Mouse (Mus musculus): ENCODE data around the gene Gm17535.
"Not testable (repeated sequence)": the region's sequence is repeated elsewhere in the genome, so short reads cannot be mapped to it uniquely, and the experiment has no call there.

The Gm17535 gene

DNA sequence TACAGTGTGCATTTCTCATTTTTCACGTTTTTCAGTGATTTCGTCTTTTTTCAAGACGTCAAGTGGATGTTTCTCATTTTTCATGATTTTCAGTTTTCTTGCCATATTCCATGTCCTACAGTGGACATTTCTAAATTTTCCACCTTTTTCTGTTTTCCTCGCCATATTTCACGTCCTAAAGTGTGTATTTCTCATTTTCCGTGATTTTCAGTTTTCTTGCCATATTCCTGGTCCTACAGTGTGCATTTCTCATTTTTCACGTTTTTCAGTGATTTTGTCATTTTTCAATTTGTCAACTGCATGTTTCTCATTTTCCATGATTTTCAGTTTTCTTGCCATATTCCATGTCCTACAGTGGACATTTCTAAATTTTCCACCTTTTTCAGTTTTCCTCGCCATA is at the start of gene Gm17535:
Gm17535 (plus strand) TSS at position 301 of the 400 bp plus-strand sequence.
- not testable (repeated sequence) for DNase-seq

GRCm38 (mm10) chr9:3000445-3000972 is 33.9 kb upstream of the Gm17535 start, which contains the start of gene Gm10722:
Gene Gm10722, plus strand, starts transcription at chr9:3000922.
- DNase-seq = peak in 1 of 2 experiments; percentile 2

- DNase-seq = peak in 1 of 2 experiments; percentile 10
Observed at GRCm38 (mm10) chr9:3001006-3001405, 33.4 kb upstream of the Gm17535 start.

- peak; percentile 82 to 98 for DNase-seq
Observed at GRCm38 (mm10) chr9:3001948-3002659, 32.3 kb upstream of the Gm17535 start.

GRCm38 (mm10) chr9:3002794-3003396 is 31.5 kb upstream of the Gm17535 start, which contains the start of gene Gm11168:
Gene Gm11168, plus strand, starts transcription at chr9:3003346.
- not testable (repeated sequence) for DNase-seq

GRCm38 (mm10) chr9:3006179-3006578 is 28.2 kb upstream of the Gm17535 start:
- DNase-seq = not testable (repeated sequence)

- DNase-seq = peak; percentile 94 to 95
Observed at GRCm38 (mm10) chr9:3006636-3007035, 27.8 kb upstream of the Gm17535 start.

DNA sequence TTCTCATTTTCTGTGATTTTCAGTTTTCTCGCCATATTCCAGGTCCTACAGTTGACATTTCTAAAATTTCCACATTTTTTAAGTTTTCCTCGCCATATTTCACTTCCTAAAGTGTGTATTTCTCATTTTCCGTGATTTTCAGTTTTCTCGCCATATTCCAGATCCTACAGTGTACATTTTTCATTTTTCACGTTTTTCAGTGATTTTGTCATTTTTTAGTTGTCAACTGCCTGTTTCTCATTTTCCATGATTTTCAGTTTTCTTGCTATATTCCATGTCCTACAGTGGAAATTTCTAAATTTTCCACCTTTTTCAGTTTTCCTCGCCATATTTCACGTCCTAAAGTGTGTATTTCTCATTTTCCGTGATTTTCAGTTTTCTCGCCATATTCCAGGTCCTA is 27.1 kb upstream of the Gm17535 start:
- DNase-seq = not testable (repeated sequence)

GRCm38 (mm10) chr9:3009331-3009730 is 25.1 kb upstream of the Gm17535 start:
- DNase-seq = not testable (repeated sequence)

DNA sequence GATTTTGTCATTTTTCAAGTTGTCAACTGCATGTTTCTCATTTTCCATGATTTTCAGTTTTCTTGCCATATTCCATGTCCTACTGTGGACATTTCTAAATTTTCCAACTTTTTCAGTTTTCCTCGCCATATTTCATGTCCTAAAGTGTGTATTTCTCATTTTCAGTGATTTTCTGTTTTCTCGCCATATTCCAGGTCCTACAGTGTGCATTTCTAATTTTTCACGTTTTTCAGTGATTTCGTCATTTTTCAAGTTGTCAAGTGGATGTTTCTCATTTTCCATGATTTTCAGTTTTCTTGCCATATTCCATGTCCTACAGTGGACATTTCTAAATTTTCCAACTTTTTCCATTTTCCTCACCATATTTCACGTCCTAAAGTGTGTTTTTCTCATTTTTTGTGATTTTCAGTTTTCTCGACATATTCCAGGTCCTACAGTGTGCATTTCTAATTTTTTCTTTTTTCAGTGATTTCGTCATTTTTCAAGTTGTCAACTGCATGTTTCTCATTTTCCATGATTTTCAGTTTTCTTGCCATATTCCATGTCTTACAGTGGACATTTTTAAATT is 22.3 kb upstream of the Gm17535 start:
- DNase-seq = not testable (repeated sequence)

DNA sequence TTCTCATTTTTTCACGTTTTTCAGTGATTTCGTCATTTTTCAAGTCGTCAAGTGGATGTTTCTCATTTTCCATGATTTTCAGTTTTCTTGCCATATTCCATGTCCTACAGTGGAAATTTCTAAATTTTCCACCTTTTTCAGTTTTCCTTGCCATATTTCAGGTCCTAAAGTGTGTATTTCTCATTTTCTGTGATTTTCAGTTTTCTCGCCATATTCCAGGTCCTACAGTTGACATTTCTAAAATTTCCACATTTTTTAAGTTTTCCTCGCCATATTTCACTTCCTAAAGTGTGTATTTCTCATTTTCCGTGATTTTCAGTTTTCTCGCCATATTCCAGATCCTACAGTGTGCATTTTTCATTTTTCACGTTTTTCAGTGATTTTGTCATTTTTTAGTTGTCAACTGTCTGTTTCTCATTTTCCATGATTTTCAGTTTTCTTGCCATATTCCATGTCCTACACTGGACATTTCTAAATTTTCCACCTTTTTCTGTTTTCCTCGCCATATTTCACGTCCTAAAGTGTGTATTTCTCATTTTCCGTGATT is 21.6 kb upstream of the Gm17535 start, which contains the start of gene Gm10721:
Gm10721 (plus strand) TSS at position 408 of the 547 bp plus-strand sequence.
- DNase-seq = not testable (repeated sequence)

GRCm38 (mm10) chr9:3015354-3015753 is 19.0 kb upstream of the Gm17535 start, which contains the start of gene Gm10720:
Gene Gm10720, plus strand, starts transcription at chr9:3015654.
- not testable (repeated sequence) for DNase-seq

GRCm38 (mm10) chr9:3015896-3016295 is 18.5 kb upstream of the Gm17535 start:
- not testable (repeated sequence) for DNase-seq

DNA sequence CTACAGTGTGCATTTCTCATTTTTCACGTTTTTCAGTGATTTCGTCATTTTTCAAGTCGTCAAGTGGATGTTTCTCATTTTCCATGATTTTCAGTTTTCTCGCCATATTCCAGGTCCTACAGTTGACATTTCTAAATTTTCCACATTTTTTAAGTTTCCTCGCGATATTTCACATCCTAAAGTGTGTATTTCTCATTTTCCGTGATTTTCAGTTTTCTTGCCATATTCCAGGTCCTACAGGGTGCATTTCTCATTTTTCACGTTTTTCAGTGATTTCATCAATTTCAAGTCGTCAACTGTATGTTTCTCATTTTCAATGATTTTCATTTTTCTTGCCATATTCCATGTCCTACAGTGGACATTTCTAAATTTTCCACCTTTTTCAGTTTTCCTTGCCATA is 17.3 kb upstream of the Gm17535 start, which contains the start of gene Gm10719:
Gm10719 (plus strand) TSS at position 301 of the 400 bp plus-strand sequence.
- not testable (repeated sequence) for DNase-seq

GRCm38 (mm10) chr9:3018944-3019343 is 15.5 kb upstream of the Gm17535 start:
- DNase-seq = not testable (repeated sequence)

DNA sequence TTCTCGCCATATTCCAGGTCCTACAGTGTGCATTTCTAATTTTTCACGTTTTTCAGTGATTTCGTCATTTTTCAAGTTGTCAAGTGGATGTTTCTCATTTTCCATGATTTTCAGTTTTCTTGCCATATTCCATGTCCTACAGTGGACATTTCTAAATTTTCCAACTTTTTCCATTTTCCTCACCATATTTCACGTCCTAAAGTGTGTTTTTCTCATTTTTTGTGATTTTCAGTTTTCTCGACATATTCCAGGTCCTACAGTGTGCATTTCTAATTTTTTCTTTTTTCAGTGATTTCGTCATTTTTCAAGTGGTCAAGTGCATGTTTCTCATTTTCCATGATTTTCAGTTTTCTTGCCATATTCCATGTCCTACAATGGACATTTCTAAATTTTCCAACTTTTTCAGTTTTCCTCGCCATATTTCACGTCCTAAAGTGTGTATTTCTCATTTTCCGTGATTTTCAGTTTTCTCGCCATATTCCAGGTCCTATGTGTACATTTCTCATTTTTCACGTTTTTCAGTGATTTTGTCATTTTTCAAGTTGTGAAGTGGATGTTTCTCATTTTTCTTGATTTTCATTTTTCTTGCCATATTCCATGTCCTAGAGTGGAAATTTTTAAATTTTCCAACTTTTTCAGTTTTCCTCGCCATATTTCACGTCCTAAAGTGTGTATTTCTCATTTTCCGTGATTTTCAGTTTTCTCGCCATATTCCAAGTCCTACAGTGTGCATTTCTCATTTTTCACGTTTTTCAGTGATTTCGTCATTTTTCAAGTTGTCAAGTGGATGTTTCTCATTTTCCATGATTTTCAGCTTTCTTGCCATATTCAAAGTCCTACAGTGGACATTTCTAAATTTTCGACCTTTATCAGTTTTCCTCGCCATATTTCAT is 14.3 kb upstream of the Gm17535 start:
- DNase-seq = peak in 1 of 2 experiments; percentile 36

DNA sequence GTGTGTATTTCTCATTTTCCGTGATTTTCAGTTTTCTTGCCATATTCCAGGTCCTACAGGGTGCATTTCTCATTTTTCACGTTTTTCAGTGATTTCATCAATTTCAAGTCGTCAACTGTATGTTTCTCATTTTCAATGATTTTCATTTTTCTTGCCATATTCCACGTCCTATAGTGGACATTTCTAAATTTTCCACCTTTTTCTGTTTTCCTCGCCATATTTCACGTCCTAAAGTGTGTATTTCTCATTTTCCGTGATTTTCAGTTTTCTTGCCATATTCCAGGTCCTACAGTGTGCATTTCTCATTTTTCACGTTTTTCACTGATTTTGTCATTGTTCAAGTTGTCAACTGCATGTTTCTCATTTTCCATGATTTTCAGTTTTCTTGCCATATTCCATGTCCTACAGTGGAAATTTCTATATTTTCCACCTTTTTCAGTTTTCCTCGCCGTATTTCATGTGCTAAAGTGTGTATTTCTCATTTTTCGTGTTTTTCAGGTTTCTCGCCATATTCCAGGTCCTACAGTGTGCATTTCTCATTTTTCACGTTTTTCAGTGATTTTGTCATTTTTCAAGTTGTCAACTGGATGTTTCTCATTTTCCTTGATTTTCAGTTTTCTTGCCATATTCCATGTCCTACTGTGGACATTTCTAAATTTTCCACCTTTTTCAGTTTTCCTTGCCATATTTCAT is 11.9 kb upstream of the Gm17535 start:
- peak; percentile 21 to 71 for DNase-seq

- DNase-seq = peak; percentile 9 to 31
Observed at GRCm38 (mm10) chr9:3023312-3023984, 11.0 kb upstream of the Gm17535 start, which contains the start of gene Gm10718. Gene Gm10718, plus strand, starts transcription at chr9:3023547.

DNA sequence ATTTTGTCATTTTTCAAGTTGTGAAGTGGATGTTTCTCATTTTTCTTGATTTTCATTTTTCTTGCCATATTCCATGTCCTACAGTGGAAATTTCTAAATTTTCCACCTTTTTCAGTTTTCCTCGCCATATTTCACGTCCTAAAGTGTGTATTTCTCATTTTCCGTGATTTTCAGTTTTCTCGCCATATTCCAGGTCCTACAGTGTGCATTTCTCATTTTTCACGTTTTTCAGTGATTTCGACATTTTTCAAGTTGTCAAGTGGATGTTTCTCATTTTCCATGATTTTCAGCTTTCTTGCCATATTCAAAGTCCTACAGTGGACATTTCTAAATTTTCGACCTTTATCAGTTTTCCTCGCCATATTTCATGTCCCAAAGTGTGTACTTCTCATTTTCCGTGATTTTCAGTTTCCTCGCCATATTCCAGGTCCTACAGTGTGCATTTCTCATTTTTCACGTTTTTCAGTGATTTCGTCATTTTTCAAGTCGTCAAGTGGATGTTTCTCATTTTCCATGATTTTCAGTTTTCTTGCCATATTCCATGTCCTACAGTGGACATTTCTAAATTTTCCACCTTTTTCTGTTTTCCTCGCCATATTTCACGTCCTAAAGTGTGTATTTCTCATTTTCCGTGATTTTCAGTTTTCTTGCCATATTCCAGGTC is 10.3 kb upstream of the Gm17535 start:
- peak; percentile 94 to 96 for DNase-seq

All from kidney, adult 8-10 months (tissue).